Mouse (Mus musculus) gastrocnemius, postnatal 4 days (tissue): ENCODE measurements around the gene Fkbp2. TPM values are rescaled to one million over a fixed set of nuclear protein-coding genes. Genes with fewer than 3 reads are reported as not detected.
A peak's percentile ranks its signal among the peaks of the same experiment; 100 is the strongest.

Experiments used
- DNase-seq, 2 experiments: peaks; one replicate each; pipeline ENCODE4 v3.0.0; 2021 to 2022; ENCODE audit warnings: low spot score in 2 of 2, mixed read lengths in 2 of 2
- total RNA-seq, 2 experiments: library from RNA; stranded (reverse); gene quantifications; 2 replicates each; pipeline ENCODE4 v1.2.3; 2021

Gene Fkbp2
- total RNA-seq, 2 experiments from 2014 or later, result 25.3 to 28.6 TPM

- DNase-seq, result no peak
These were observed 6.6 kb downstream of the Fkbp2 start for GRCm38 (mm10) chr19:6973581-6974190.

- DNase-seq, result no peak
These were observed 7.9 kb downstream of the Fkbp2 start for GRCm38 (mm10) chr19:6972247-6972917.

- DNase-seq, result no peak
These were observed 8.7 kb downstream of the Fkbp2 start for GRCm38 (mm10) chr19:6971644-6972043.

DNA sequence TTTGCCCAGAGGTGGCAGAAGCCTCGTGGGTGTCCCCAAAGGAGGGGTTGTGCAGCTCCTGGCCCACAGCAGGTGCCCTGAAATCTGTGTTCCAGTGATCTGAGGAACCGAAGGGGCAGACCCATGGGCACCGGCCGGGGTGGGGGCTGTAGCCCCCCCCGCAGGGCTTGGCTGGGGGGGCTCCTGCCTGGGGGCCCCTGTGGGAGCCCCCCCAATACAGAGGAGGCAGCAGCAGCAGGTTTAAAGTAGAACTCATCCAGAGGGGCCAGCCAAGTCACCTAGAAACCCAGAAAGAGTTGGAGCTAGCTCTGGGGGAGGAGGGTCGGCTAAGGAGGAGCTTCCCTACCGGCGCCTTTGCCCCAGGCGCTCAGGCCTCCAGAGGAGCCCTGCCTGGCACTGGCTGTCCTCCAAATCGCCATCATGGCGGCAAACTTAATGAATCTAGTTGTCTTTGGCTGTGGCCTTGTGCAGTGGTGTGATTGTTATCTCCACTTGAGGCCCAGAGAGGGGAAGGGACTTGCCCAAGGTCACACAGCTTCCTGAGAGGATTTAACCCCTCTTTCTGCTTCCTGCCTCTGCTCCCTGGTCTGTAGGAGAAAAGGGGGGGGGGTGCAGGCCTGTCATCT, 9.7 kb downstream of the Fkbp2 start:
- no peak for DNase-seq

DNA sequence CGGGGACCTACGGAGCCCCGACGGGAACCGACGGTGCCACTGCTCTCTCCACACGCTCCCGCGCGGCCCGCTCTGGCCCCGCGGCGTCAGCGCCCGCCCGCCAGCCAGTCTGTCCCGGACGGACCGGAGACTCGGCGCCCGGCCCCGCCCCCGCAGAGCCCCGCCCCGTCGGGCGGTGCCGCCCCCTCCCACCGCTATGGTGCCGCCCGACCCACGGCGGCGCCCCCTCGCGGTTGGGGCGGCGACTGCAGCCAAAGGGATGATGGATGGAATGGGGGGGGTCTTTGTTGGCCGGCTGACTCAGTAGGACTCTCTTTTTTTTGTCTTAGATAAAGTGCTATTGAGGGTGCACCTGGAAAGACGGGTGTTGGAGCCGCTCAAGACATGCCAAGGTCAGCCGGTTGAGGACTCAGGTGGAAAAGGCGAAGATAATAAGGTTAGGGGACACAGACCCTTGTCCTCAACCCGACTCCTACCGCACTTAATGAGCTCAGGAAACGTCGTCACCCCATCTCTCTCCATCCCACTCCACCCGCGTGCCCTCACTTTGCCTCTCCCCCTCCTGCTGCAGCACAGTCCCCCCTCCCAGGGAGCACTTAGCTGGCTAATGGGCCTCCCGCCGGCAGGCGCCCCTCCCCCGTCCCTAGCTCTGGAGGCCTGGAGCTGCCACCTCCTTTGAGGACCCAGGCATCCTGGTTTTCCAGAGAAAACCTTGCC, 10.5 kb downstream of the Fkbp2 start:
- DNase-seq, result peak; percentile 68 to 75

GRCm38 (mm10) chr19:6969291-6969664, 11.0 kb downstream of the Fkbp2 start:
- DNase-seq, result no peak

GRCm38 (mm10) chr19:6968491-6969271, 11.6 kb downstream of the Fkbp2 start:
- no peak for DNase-seq

- DNase-seq, result no peak
These were observed 23.8 kb downstream of the Fkbp2 start for GRCm38 (mm10) chr19:6956461-6956860.

GRCm38 (mm10) chr19:6955424-6955823, 24.9 kb downstream of the Fkbp2 start:
- DNase-seq, result no peak

DNA sequence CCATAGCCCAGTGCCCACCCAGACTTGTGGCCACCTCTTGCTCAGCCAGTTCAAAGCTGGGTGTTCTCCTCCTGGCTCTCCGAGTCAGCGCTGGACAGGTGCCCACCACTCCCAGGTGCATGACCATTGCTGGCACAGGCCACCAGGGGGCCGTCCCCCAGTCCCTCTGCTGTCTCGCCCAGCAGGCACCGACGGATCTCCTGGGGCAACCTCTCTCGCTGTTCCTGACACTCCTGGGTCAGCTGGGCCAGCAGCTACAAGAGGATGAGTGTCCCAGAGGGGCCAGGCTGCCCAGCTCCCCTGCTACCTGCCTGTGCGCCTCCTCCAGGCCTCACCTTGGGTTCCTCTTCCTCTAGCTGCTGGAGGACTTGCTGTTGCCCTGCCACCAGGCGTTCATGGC, 26.3 kb downstream of the Fkbp2 start:
- DNase-seq, result no peak

- DNase-seq, result no peak
These were observed 27.6 kb downstream of the Fkbp2 start for GRCm38 (mm10) chr19:6952712-6953037.

DNA sequence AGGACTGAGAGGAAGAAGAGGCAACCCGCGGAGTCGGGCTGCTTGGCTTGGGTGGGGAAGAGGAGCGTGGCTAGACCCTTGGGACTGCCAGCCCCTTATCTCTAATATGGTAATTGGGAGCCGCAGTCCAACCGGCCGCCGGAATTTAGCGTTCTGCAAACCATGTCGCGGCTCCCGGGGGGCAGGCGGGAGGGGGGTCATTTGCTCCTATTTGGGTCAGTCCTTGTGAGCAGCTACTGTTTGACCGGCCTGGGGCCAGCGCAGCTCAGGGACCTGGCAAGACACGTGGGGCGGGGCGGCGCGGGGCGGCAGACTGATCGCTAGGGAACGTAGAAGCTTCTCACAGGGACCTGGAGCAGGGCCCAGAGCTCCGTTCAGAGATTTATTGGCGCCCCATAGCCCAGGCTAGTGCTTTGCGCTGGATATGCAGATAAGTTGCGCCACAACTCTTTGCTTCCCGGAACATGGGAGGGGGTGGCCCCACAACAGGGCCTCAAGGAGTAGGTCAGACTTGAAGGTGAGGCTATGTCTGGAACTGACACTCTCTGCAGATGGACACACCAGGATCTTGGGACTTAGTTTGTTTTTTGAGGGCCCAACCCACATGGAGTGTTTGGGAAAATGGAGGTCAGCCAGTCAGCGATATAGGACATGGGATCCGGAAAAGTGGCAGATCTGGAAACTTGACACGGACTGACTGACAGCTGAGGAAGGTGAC, 28.1 kb downstream of the Fkbp2 start:
- DNase-seq, result peak; percentile 66 to 77

DNA sequence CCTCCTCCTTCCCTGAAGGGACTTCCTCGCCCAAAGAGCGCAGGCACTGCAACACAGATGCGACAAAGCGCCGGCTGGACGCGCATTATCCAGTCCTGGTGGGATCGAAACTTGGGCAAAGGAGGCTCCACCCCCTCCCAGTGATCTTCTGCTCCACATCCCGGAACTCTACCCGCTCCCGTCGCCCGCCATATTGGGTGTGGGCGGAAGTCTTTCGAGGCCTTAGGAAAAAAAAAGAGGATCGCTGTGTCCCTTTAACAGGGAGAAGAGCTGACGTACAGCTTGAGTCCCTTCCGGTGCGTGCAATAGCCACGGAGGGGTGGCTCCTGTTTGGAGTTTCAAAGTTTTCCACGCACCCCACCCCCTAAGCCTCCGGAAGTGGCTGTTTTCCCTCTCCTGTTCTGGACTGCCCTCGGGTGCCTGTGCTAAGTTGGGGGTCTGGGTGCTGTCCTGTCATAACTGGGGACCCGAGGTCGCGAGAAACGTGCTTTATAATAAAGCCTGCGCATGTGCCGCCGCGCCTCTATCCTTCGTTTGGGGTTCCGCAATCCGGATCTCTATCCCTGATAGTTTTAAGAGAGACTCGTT, 28.8 kb downstream of the Fkbp2 start:
- peak; percentile 78 to 91 for DNase-seq

DNA sequence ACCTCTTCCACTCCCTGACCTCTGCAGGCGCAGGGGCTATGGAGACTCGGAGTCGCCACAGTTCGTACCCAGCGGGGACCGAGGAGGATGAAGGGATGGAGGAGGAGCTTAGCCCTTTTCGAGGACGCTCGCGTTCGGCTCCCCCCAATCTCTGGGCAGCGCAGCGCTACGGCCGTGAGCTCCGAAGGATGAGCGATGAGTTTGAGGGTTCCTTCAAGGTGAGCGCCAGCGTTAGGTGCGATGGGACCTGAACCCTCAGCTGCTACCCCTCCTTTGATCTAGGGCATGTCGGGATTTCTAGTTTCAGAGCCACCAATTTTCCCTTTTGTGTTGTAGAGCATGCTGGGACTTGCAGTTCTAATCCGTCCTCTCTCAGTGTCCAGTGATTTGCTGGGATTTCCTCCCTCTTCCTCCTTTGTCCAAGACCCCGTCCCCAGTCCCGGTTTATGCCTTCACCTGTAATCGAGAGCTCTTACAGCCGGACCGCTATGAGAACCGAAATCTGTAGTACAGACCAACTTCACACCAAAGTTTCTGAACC, 29.6 kb downstream of the Fkbp2 start:
- DNase-seq, result peak in 1 of 2 experiments; percentile 49

- no peak for DNase-seq
These were observed 30.4 kb downstream of the Fkbp2 start for GRCm38 (mm10) chr19:6949951-6950350.

- DNase-seq, result no peak
These were observed 30.8 kb downstream of the Fkbp2 start for GRCm38 (mm10) chr19:6949532-6949931.

- no peak for DNase-seq
These were observed 32.1 kb downstream of the Fkbp2 start for GRCm38 (mm10) chr19:6948186-6948585.

DNA sequence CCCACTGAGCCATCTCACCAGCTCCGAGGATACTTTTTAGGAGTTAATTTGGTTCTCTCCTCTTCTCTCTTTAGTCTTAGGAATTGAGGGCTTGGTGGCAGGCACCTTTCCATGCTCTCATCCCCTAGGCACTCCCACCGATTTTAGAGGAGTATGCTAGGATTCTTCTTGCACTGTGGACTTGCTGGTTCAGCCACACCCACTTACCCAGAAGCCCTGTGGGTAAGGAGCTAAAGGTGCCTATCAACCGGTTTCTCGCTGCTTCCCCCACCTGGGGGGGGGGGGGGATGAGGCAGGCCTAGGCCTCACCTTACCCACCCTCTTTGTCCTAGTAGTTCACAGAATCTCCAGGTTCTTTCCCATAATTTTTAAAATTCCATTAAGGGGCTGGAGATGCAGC, 32.6 kb downstream of the Fkbp2 start:
- DNase-seq, result no peak

DNA sequence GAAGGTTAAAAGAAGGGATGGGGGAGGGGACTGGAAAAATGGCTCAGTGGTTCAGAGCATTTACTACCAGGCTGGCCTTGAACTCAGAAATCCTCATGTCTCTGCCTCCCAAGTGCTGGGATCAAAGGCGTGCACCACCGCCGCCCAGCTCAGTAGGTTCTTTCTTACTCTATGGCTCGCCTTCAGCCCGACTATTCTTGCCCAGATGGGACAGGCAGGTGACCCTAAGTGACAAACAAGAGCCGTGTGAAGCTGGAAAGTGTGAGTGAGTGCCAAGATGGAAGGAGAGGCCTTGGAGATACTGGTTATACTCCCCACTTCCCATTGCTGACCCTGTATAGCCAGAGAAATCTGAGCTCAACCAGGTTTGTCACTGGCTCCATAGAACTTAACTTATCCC, 36.6 kb downstream of the Fkbp2 start:
- DNase-seq, result no peak

DNA sequence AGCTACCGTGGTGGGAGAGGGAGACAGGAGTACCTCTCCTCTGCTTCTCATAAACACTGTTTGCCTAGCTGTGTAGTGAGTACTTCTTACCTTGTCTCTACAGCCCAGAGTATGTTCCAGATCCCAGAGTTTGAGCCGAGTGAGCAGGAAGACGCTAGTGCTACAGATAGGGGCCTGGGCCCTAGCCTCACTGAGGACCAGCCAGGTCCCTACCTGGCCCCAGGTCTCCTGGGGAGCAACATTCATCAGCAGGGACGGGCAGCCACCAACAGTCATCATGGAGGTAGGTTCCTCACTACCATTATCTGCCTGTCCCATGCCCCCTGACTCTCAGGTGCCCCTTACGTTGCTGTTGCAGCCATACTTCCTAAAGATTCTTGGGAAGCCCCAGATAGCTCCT, 37.5 kb downstream of the Fkbp2 start:
- peak in 1 of 2 experiments; percentile 8 for DNase-seq
